Mouse (Mus musculus) ovary, adult 18-20 months (tissue): Measurements from ENCODE around the gene Casp4.

Experiments used
- DNase-seq: peaks from one replicate; pipeline ENCODE4 v3.0.0; 2022; ENCODE audit warnings: low spot score, mixed read lengths

Casp4 gene

DNA sequence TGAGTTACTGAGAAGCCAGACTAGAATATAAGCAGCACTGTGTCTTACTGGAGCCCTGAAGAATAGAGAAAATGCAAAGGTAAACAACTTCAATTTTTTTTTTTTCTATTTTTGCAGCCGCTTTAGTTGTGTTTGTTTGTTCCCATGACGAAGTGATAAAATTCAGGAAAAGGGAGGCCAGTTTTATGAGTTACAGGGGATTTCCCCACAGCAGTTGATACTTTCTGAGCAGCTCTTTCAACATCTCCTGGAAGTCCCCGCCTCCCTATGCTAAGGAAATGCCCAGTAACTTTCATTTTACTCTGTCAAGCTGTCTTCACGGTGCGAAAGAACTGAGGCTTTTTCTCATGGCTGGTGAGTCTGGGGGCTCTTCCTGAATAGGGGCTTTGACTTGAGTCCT, at the start of gene Casp4:
Casp4 (plus strand) TSS at position 268 of the 400 bp plus-strand sequence.
- no peak for DNase-seq

- DNase-seq: no peak
Measured at GRCm38 (mm10) chr9:5263951-5264475, 44.6 kb upstream of the Casp4 start.

DNA sequence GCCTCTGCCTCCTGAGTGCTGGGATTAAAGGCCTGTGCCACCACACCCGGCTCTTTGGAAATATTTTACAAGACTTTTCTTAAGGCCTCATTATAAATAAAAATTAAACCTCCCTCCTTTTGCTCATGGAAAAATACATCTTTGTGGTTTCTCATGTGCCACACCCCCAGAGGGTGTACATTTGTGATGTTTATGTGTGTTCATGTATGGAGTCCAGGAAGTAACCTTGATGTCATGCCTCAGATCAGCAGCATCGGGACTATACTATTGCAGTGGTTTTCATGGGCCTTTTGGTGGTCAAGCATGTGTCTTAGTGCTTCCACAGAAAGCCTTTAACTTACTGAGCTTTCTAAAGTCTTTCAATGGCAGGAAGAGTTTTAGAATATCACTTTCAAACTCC, 38.4 kb upstream of the Casp4 start:
- DNase-seq: no peak

DNA sequence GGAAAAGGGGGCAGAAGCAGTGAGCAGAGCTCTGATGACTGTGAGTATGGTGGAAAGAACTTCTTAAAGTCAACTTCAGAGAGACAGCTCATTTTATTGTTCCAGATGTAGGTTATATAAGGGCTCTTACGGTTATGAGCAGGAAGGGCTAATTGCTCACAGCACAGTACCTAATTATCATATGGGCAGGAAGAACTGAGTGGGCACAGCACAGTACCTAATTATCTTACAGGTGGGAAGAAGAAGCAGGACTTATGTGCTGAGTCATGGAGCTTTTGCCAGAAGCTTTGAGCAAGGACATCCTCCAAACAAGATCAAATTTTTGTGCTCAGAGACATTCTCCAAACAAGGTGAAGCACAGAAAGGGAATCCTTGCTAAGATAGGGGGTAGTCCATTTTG, 37.7 kb upstream of the Casp4 start:
- DNase-seq: no peak

- DNase-seq: no peak
Measured at GRCm38 (mm10) chr9:5271334-5271845, 37.2 kb upstream of the Casp4 start.

GRCm38 (mm10) chr9:5286071-5286470, 22.6 kb upstream of the Casp4 start:
- no peak for DNase-seq

DNA sequence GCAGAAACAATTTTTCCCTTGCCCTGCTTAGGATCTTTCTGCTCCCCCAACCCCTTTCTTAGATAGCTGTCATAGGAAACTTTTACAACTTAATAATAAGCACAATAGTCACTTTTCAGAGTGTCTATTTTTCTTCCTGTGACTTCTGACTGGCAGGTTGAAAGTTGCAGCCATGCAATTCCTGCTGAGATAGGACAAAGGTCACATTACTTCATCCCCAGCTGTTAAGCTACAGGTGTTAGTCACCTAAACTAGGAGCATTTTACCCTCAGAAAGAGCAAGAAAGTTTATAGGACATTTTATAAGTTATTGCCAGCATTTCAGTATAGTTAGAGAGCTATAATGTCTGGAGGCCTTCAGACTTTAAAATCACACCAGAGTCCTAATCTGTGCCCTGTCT, 22.0 kb upstream of the Casp4 start:
- DNase-seq: no peak

- DNase-seq: no peak
Measured at GRCm38 (mm10) chr9:5296354-5297237, 12.0 kb upstream of the Casp4 start.

GRCm38 (mm10) chr9:5298329-5299131, 10.1 kb upstream of the Casp4 start, which contains the start of gene Casp1:
Gene Casp1, plus strand, starts transcription at chr9:5298517.
- no peak for DNase-seq

- no peak for DNase-seq
Measured at GRCm38 (mm10) chr9:5299132-5299381, 9.6 kb upstream of the Casp4 start.

- DNase-seq: no peak
Measured at GRCm38 (mm10) chr9:5310112-5310511, 1.5 kb downstream of the Casp4 start.

- DNase-seq: no peak
Measured at GRCm38 (mm10) chr9:5311435-5311834, 2.8 kb downstream of the Casp4 start.

- DNase-seq: no peak
Measured at GRCm38 (mm10) chr9:5328204-5328603, 19.6 kb downstream of the Casp4 start.

DNA sequence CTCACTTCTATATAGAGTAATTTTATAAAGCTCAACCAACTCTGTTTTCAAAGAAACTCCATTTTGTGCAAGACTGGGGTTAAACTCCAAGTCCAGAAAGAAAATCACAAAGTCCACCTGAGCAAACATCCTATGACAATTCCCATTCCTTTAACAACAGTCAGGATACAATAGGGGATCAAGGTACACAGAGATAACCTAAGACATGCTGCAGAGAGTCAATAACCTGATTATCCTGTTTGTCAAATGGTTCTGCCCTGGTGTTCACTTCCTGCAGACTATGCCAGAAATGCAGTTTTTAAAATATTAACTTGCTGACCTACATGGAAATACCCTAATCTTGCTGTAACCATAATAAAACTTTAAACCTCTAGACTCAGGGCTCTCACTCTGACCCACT, 23.8 kb downstream of the Casp4 start:
- no peak for DNase-seq

DNA sequence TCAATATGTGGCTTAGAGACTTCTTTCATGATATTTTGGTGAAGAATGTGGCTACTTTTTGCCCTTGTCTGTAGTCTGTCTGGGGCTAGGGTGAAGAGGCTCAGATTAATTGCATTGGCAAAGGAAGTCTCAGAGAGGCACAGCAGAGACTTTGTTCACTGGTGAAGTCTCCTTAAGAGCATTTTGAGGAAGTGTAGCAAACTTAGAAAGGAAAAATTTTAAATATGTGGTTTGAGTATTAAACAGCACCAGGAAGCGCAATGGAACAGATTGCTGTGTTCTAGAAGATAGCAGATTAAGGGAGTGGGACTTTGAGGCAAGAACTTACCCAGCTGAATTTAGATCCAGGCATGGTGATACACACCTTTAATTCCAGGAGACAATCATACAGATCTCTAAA, 24.8 kb downstream of the Casp4 start:
- DNase-seq: no peak

DNA sequence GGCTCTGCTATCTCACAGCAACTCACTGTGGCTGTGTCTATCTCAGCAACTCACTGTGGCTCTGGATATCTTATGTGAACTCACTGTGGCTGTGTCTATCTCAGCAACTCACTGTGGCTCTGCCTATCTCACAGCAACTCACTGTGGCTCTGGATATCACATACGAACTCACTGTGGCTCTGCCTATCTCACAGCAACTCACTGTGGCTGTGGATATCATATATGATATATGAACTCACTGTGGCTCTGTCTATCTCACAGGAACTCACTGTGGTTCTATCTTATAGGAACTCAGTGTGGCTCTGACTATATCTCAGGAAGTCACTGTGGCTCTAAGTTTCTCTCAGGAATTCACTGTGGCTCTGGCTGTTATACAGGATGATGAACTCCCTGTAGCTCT, 34.5 kb downstream of the Casp4 start:
- DNase-seq: no peak

GRCm38 (mm10) chr9:5344090-5344489, 35.5 kb downstream of the Casp4 start:
- DNase-seq: no peak

DNA sequence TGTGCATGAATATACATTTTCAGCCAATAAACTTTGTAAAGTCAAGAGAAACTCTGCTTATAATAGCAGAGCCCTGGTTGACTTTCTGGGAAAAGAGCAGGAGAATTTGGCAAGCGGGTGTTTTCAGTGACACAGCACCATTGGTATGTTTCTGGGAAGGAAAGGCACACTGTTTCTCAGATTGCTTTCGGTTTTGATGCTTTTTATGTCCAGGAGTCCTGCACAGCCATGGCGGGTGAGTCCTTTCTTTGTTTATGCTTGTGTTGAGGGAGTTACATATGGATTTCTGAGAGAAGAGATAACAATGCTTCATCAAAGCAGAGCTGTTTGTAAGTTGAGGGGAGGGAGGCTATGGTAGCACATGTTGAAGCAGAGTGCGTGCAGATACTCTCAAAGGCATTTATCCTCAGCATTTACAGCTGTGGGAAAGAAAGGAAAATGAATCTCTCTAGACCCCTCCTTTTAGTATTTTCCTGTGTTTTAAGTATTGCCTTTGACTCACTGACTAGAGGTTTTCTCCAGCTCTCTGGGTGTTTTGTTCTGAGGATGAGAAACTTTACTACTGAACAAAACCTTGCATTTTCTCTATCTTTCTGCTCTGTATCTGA, 36.8 kb downstream of the Casp4 start, which contains the start of gene Casp12:
Casp12 (plus strand) TSS at position 140 of the 608 bp plus-strand sequence.
- peak; percentile 5 for DNase-seq

GRCm38 (mm10) chr9:5347381-5347780, 38.8 kb downstream of the Casp4 start:
- DNase-seq: no peak

GRCm38 (mm10) chr9:5353673-5354072, 45.0 kb downstream of the Casp4 start:
- no peak for DNase-seq

DNA sequence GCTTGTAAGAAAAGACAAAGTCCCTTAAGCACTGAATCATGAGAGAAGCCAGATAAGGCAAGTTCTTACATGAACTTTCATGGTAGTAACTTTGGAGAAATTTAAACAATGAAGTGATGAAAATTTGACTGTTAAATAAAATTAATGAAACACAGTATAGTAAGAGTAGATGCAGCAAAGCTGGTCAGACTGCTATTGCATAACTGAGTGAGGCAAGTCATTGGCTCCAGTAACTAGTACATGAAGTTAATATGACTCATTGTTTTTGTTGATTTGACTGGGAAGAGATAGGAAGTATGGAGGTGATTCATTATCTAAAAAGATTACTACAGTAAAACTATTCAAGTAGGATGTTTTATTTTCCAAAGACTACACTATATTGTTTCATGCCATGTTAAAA, 48.2 kb downstream of the Casp4 start:
- DNase-seq: no peak
